Mouse (Mus musculus) olfactory bulb, adult 2 months (tissue): ENCODE results near the gene Cfap206.

Source experiments
- CTCF ChIP-seq: fragments of 200-500 bp; IDR thresholded peaks from 2 replicates; pipeline ENCODE4 v1.5.1; 2012; ENCODE audit warnings: low read depth, mild to moderate bottlenecking, low read length, moderate library complexity; ENCODE audit not compliant: insufficient read depth
- POLR2A ChIP-seq: fragments of 200-500 bp; IDR thresholded peaks from 2 replicates; pipeline ENCODE4 v1.6.1; 2012; ENCODE audit warnings: mild to moderate bottlenecking, low read depth, low read length, moderate library complexity; ENCODE audit not compliant: insufficient read depth

- no peak for TF ChIP-seq POLR2A
- no peak for TF ChIP-seq CTCF
Observed at GRCm38 (mm10) chr4:34719421-34719820, 10.6 kb downstream of the Cfap206 start.
